Mouse (Mus musculus) liver, postnatal 0 days (tissue): ENCODE results near the gene Ankfn1.

Source experiments
- CTCF ChIP-seq: sonication (generic); IDR thresholded peaks from 2 replicates; pipeline ENCODE4 v1.5.1; 2016; ENCODE audit warnings: antibody characterized with exemption, low read depth
- EP300 ChIP-seq: IDR thresholded peaks from 2 replicates; pipeline ENCODE4 v1.6.1; 2016; ENCODE audit warnings: antibody characterized with exemption, low read depth, mild to moderate bottlenecking

DNA sequence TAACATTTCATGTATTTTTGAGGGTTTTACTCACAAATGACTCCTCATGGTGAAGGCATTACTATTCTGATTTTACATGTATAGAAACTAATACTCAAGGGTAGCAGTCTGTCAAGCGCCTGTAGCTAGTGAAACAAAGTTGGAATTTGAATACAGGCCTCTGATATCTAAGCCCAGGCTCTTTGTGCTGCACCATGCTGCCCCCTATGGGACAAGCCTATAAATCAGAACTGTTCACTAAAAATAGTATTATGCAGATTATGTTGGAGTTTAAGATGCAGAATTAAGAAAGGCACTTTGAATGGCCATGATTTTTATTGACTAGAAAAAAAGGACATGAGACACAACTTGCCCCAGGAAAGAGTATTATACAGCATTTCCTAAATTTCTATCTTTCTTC lies 373.0 kb downstream of the Ankfn1 start:
- TF ChIP-seq CTCF, result 0 out of 2 replicates have a peak, but pooled peaks have one; percentile 8
- TF ChIP-seq EP300, result no peak
